Mouse (Mus musculus): ENCODE results near the gene Ccnb2. TPM values are rescaled to one million over a fixed set of nuclear protein-coding genes. Genes with fewer than 3 reads are reported as not detected.

The Ccnb2 gene
- polyA plus RNA-seq, 1 experiment from 2014 or later: 42.9 TPM

- DNase-seq: no peak
- no peaks in the 10 kb centered on the region for H3K4me1 ChIP-seq (ENCODE audit: control insufficient read depth, insufficient read depth, low read length)
- H3K4me2 ChIP-seq (ENCODE audit: low read length): no peak overlapping the region
- no peak overlapping the region for H3K9ac ChIP-seq (replicated peaks; ENCODE audit: low read length)
- no peak overlapping the region for H3K4me3 ChIP-seq (replicated peaks; ENCODE audit: low read depth, low read length)
- no peak overlapping the region for H3K27ac ChIP-seq (replicated peaks; ENCODE audit: low read depth, low read length)
- no peaks in the 10 kb centered on the region for H3K27me3 ChIP-seq (ENCODE audit: control insufficient read depth, insufficient read depth, low read length)
- peaks cover 70% of the 10 kb centered on the region for H3K36me3 ChIP-seq (ENCODE audit: control insufficient read depth, insufficient read depth, low read length)
- whole genome bisulfite sequencing: 95% methylated on average over 8 of the region's 8 CpGs
- ATAC-seq (ENCODE audit: low FRiP score, low TSS enrichment): no peak
- H3K9me3 ChIP-seq (ENCODE audit: control insufficient read depth, low read length): no peaks in the 10 kb centered on the region
These were observed 11.6 kb downstream of the Ccnb2 start for GRCm38 (mm10) chr9:70409743-70410142.

GRCm38 (mm10) chr9:70408791-70409190 lies 12.6 kb downstream of the Ccnb2 start:
- Histone ChIP-seq H3K4me3 (replicated peaks; ENCODE audit: low read depth, low read length) (no peak overlapping the region), H3K36me3 (ENCODE audit: control insufficient read depth, insufficient read depth, low read length) (peaks cover 66% of the 10 kb centered on the region), H3K27me3 (ENCODE audit: control insufficient read depth, insufficient read depth, low read length) (no peaks in the 10 kb centered on the region), H3K27ac (replicated peaks; ENCODE audit: low read depth, low read length) (no peak overlapping the region), H3K4me2 (ENCODE audit: low read length) (no peak overlapping the region), H3K4me1 (ENCODE audit: control insufficient read depth, insufficient read depth, low read length) (no peaks in the 10 kb centered on the region), H3K9me3 (ENCODE audit: control insufficient read depth, low read length) (no peaks in the 10 kb centered on the region), H3K9ac (replicated peaks; ENCODE audit: low read length) (no peak overlapping the region)
- ATAC-seq (ENCODE audit: low FRiP score, low TSS enrichment) (no peak), DNase-seq (peak; percentile 46)
- 94% methylated on average over 3 of the region's 3 CpGs for WGBS

GRCm38 (mm10) chr9:70406596-70406995 lies 14.8 kb downstream of the Ccnb2 start:
- ATAC-seq (ENCODE audit: low FRiP score, low TSS enrichment): no peak
- peaks cover 48% of the 10 kb centered on the region for H3K36me3 ChIP-seq (ENCODE audit: control insufficient read depth, insufficient read depth, low read length)

GRCm38 (mm10) chr9:70401937-70402539 lies 19.3 kb downstream of the Ccnb2 start:
- no peak for ATAC-seq (ENCODE audit: low FRiP score, low TSS enrichment)
- 90% methylated on average over 8 of the region's 8 CpGs for WGBS
- H3K4me2 ChIP-seq (ENCODE audit: low read length): no peak overlapping the region
- peaks cover 2% of the 10 kb centered on the region; the same call in 1 of the 2 replicates for H3K36me3 ChIP-seq (ENCODE audit: control insufficient read depth, insufficient read depth, low read length)
- DNase-seq: no peak
- H3K9ac ChIP-seq (replicated peaks; ENCODE audit: low read length): no peak overlapping the region
- no peaks in the 10 kb centered on the region for H3K9me3 ChIP-seq (ENCODE audit: control insufficient read depth, low read length)
- H3K4me3 ChIP-seq (replicated peaks; ENCODE audit: low read depth, low read length): no peak overlapping the region
- no peaks in the 10 kb centered on the region for H3K27me3 ChIP-seq (ENCODE audit: control insufficient read depth, insufficient read depth, low read length)
- no peak overlapping the region for H3K27ac ChIP-seq (replicated peaks; ENCODE audit: low read depth, low read length)
- no peaks in the 10 kb centered on the region for H3K4me1 ChIP-seq (ENCODE audit: control insufficient read depth, insufficient read depth, low read length)

More at GRCm38 (mm10) chr9:70406596-70406995, 14.8 kb downstream of the Ccnb2 start:
- H3K27ac ChIP-seq (replicated peaks; ENCODE audit: low read depth, low read length): no peak overlapping the region
- H3K4me2 ChIP-seq (ENCODE audit: low read length): no peak overlapping the region
- H3K27me3 ChIP-seq (ENCODE audit: control insufficient read depth, insufficient read depth, low read length): no peaks in the 10 kb centered on the region
- no peak overlapping the region for H3K4me3 ChIP-seq (replicated peaks; ENCODE audit: low read depth, low read length)
- no peak for DNase-seq
- no peaks in the 10 kb centered on the region for H3K9me3 ChIP-seq (ENCODE audit: control insufficient read depth, low read length)
- H3K9ac ChIP-seq (replicated peaks; ENCODE audit: low read length): no peak overlapping the region
- WGBS: 95% methylated on average over 3 of the region's 3 CpGs
- H3K4me1 ChIP-seq (ENCODE audit: control insufficient read depth, insufficient read depth, low read length): no peaks in the 10 kb centered on the region

- Histone ChIP-seq H3K27me3 (ENCODE audit: control insufficient read depth, insufficient read depth, low read length) (no peaks in the 10 kb centered on the region), H3K9ac (replicated peaks; ENCODE audit: low read length) (no peak overlapping the region), H3K4me1 (ENCODE audit: control insufficient read depth, insufficient read depth, low read length) (no peaks in the 10 kb centered on the region), H3K36me3 (ENCODE audit: control insufficient read depth, insufficient read depth, low read length) (no peaks in the 10 kb centered on the region), H3K27ac (replicated peaks; ENCODE audit: low read depth, low read length) (no peak overlapping the region), H3K4me2 (ENCODE audit: low read length) (no peak overlapping the region), H3K4me3 (replicated peaks; ENCODE audit: low read depth, low read length) (no peak overlapping the region), H3K9me3 (ENCODE audit: control insufficient read depth, low read length) (no peaks in the 10 kb centered on the region)
- DNase-seq (no peak), ATAC-seq (ENCODE audit: low FRiP score, low TSS enrichment) (no peak)
- WGBS: 93% methylated on average over 2 of the region's 2 CpGs
These were observed 25.3 kb downstream of the Ccnb2 start for GRCm38 (mm10) chr9:70396083-70396482.

GRCm38 (mm10) chr9:70395617-70396016 lies 25.7 kb downstream of the Ccnb2 start:
- 88% methylated on average over 12 of the region's 12 CpGs for WGBS
- no peaks in the 10 kb centered on the region for H3K4me1 ChIP-seq (ENCODE audit: control insufficient read depth, insufficient read depth, low read length)
- no peak for ATAC-seq (ENCODE audit: low FRiP score, low TSS enrichment)
- no peaks in the 10 kb centered on the region for H3K27me3 ChIP-seq (ENCODE audit: control insufficient read depth, insufficient read depth, low read length)
- no peak overlapping the region for H3K9ac ChIP-seq (replicated peaks; ENCODE audit: low read length)
- DNase-seq: peak; percentile 37
- no peak overlapping the region for H3K4me3 ChIP-seq (replicated peaks; ENCODE audit: low read depth, low read length)
- no peak overlapping the region for H3K4me2 ChIP-seq (ENCODE audit: low read length)
- no peaks in the 10 kb centered on the region for H3K9me3 ChIP-seq (ENCODE audit: control insufficient read depth, low read length)
- H3K36me3 ChIP-seq (ENCODE audit: control insufficient read depth, insufficient read depth, low read length): no peaks in the 10 kb centered on the region
- H3K27ac ChIP-seq (replicated peaks; ENCODE audit: low read depth, low read length): no peak overlapping the region

- ATAC-seq (ENCODE audit: low FRiP score, low TSS enrichment) (no peak), DNase-seq (peak; percentile 88)
- 31% methylated on average over 6 of the region's 6 CpGs for WGBS
- no peak overlapping the region for H3K27ac ChIP-seq (replicated peaks; ENCODE audit: low read depth, low read length)
- no peak overlapping the region for H3K4me3 ChIP-seq (replicated peaks; ENCODE audit: low read depth, low read length)
- no peak overlapping the region for H3K9ac ChIP-seq (replicated peaks; ENCODE audit: low read length)
- no peaks in the 10 kb centered on the region for H3K27me3 ChIP-seq (ENCODE audit: control insufficient read depth, insufficient read depth, low read length)
- no peaks in the 10 kb centered on the region for H3K4me1 ChIP-seq (ENCODE audit: control insufficient read depth, insufficient read depth, low read length)
- no peak overlapping the region for H3K4me2 ChIP-seq (ENCODE audit: low read length)
- H3K36me3 ChIP-seq (ENCODE audit: control insufficient read depth, insufficient read depth, low read length): no peaks in the 10 kb centered on the region
- no peaks in the 10 kb centered on the region for H3K9me3 ChIP-seq (ENCODE audit: control insufficient read depth, low read length)
These were observed 28.8 kb downstream of the Ccnb2 start for GRCm38 (mm10) chr9:70392563-70392907.

- no peak overlapping the region for H3K4me2 ChIP-seq (ENCODE audit: low read length)
- H3K36me3 ChIP-seq (ENCODE audit: control insufficient read depth, insufficient read depth, low read length): no peaks in the 10 kb centered on the region
- H3K27me3 ChIP-seq (ENCODE audit: control insufficient read depth, insufficient read depth, low read length): no peaks in the 10 kb centered on the region
- H3K4me3 ChIP-seq (replicated peaks; ENCODE audit: low read depth, low read length): no peak overlapping the region
- no peak for DNase-seq
- no peak overlapping the region for H3K9ac ChIP-seq (replicated peaks; ENCODE audit: low read length)
- no peak for ATAC-seq (ENCODE audit: low FRiP score, low TSS enrichment)
- no peaks in the 10 kb centered on the region for H3K4me1 ChIP-seq (ENCODE audit: control insufficient read depth, insufficient read depth, low read length)
- H3K27ac ChIP-seq (replicated peaks; ENCODE audit: low read depth, low read length): no peak overlapping the region
- no peaks in the 10 kb centered on the region for H3K9me3 ChIP-seq (ENCODE audit: control insufficient read depth, low read length)
- 85% methylated on average over 12 of the region's 12 CpGs for WGBS
These were observed 29.4 kb downstream of the Ccnb2 start for GRCm38 (mm10) chr9:70391660-70392562.

GRCm38 (mm10) chr9:70391042-70391441 lies 30.3 kb downstream of the Ccnb2 start:
- no peaks in the 10 kb centered on the region for H3K27me3 ChIP-seq (ENCODE audit: control insufficient read depth, insufficient read depth, low read length)
- H3K27ac ChIP-seq (replicated peaks; ENCODE audit: low read depth, low read length): no peak overlapping the region
- ATAC-seq (ENCODE audit: low FRiP score, low TSS enrichment) (no peak), DNase-seq (no peak)
- no peak overlapping the region for H3K4me3 ChIP-seq (replicated peaks; ENCODE audit: low read depth, low read length)
- no peaks in the 10 kb centered on the region for H3K4me1 ChIP-seq (ENCODE audit: control insufficient read depth, insufficient read depth, low read length)
- H3K4me2 ChIP-seq (ENCODE audit: low read length): no peak overlapping the region
- H3K9me3 ChIP-seq (ENCODE audit: control insufficient read depth, low read length): no peaks in the 10 kb centered on the region
- WGBS: 87% methylated on average over 5 of the region's 5 CpGs
- H3K9ac ChIP-seq (replicated peaks; ENCODE audit: low read length): no peak overlapping the region
- no peaks in the 10 kb centered on the region for H3K36me3 ChIP-seq (ENCODE audit: control insufficient read depth, insufficient read depth, low read length)

Measured in midbrain, embryonic 14.5 days (tissue).